Mouse (Mus musculus) cerebral cortex, adult 2 months (tissue): Measurements from ENCODE around the gene Dynlt1a.

Experiments
- WGBS: fragments of 180-500 bp; shearing (Covaris S2); methylation state at CpG from one replicate; pipeline ENCODE4 v1.1.7; 2018; 5-methylcytosine and 5-hydroxymethylcytosine counted together

The Dynlt1a gene

GRCm38 (mm10) chr17:6289045-6289444, 28.3 kb downstream of the Dynlt1a start:
- WGBS = 93% methylated on average over 12 of the region's 12 CpGs

GRCm38 (mm10) chr17:6286169-6286568, 31.1 kb downstream of the Dynlt1a start:
- WGBS = 92% methylated on average over 5 of the region's 5 CpGs

- WGBS = over 99% methylated on average over 8 of the region's 10 CpGs
Measured at GRCm38 (mm10) chr17:6283137-6283536, 34.2 kb downstream of the Dynlt1a start.

- WGBS = 93% methylated on average over 19 of the region's 19 CpGs
Measured at GRCm38 (mm10) chr17:6280513-6280912, 36.8 kb downstream of the Dynlt1a start.

GRCm38 (mm10) chr17:6279772-6280171, 37.5 kb downstream of the Dynlt1a start:
- 57% methylated on average over 10 of the region's 10 CpGs for WGBS

- WGBS = 75% methylated on average over 8 of the region's 8 CpGs
Measured at GRCm38 (mm10) chr17:6279205-6279604, 38.1 kb downstream of the Dynlt1a start.

GRCm38 (mm10) chr17:6274693-6275092, 42.6 kb downstream of the Dynlt1a start:
- WGBS = 93% methylated on average over 6 of the region's 6 CpGs

- WGBS = 69% methylated on average over 6 of the region's 6 CpGs
Measured at GRCm38 (mm10) chr17:6271970-6272369, 45.3 kb downstream of the Dynlt1a start.

- under 1% methylated on average over 25 of the region's 25 CpGs for WGBS
Measured at GRCm38 (mm10) chr17:6270840-6271239, 46.5 kb downstream of the Dynlt1a start.

GRCm38 (mm10) chr17:6269876-6270831, 47.1 kb downstream of the Dynlt1a start:
- WGBS = under 1% methylated on average over 78 of the region's 84 CpGs

GRCm38 (mm10) chr17:6257070-6257456, 60.2 kb downstream of the Dynlt1a start:
- 0% methylated on average over 17 of the region's 20 CpGs for WGBS

GRCm38 (mm10) chr17:6256400-6257069, 60.8 kb downstream of the Dynlt1a start, which contains the start of gene Tmem181a:
Tmem181a (plus strand) TSS chr17:6256860.
- 2% methylated on average over 13 of the region's 51 CpGs for WGBS
